Mouse (Mus musculus) kidney, postnatal 14 days (tissue): ENCODE results near the gene Gabrp.
A peak's percentile ranks its signal among the peaks of the same experiment; 100 is the strongest.

Source experiments
- DNase-seq: peaks from one replicate; pipeline ENCODE4 v3.0.0; 2022; ENCODE audit warnings: mixed read lengths

Gene Gabrp

DNA sequence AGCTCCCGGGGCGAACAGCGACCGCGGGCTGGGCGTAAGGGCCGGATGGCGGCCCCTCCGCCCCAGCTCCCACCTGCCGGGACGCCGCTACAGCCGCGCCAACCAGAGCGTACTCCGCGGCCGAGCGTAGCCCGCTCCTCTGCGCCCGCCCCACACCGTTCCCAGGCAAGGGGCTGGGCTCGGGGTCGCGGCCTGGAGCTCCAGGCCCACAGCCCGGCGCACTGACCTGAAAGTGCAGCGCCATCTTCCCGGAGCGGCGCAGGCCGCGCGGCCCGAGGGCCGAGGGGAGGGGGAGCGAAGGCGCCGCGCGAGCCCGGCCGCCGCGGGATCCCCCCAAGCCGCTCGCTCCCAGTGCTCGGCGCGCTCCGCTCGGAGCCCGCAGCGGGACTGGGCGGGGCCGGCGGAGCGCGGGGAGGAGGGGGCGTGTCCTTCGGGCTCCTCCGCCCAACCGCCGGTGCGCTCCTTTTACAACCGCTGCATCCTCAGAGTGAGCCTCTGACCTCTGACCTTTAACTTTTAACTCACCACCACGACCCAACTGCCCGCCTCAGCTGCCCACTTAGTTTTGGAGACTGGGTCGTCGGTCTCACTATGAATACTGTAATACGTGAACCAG is 65.3 kb downstream of the Gabrp start, which contains the start of gene Ranbp17:
Gene Ranbp17, minus strand, starts transcription at position 371 of the 616 bp plus-strand sequence.
- peak; percentile 64 for DNase-seq

DNA sequence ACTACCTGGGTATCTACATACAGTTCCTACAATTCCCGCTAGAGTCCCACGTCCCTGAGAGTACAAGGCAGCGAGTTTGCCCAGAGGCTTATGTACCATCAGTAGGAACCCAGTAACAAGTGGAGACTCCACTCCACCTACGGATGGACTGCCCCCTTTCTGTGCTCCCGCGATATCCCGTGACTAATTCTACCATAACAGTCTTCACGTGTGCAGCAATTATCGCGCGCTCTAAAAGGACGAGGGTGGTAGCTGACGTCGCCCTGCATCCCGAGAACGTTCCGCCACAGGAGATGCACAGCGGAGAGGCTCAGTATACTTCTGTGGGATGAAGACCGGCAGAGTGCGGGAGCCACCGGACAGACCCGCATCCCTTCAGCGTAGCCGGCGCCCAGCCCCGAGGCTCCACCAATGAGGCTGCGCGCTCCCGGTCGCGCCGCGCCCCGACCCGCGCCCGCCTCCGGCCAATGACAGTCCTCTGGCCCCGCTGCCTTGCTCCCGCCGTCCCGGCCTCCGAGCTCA is 65.8 kb downstream of the Gabrp start:
- peak; percentile 68 for DNase-seq

DNA sequence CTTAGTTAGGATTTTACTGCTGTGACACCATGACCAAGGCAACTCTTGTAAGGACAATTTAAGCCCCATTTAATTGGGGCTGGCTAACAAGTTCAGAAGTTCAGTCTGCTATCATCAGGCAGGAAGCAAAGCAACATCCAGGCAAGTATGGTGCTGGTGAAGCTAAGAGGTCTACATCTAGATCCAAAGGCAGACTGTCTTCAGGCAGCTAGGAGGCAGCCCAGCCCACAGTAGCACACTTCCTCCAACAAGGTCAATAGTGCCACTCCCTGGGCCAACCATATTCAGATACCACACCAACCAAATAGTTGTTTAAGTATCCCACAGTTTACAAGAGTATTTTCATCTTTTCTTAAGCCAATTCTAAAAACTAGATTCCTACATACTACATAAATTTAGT is 69.4 kb downstream of the Gabrp start:
- DNase-seq: no peak
